Mouse (Mus musculus): ENCODE data around the gene Vnn1. TPM values are rescaled to one million over a fixed set of nuclear protein-coding genes. Genes with fewer than 3 reads are reported as not detected.

Gene Vnn1
- polyA plus RNA-seq, 1 experiment from 2014 or later: 2.1 TPM

GRCm38 (mm10) chr10:23920056-23920455 lies 25.6 kb downstream of the Vnn1 start, which contains the start of gene Taar1:
Gene Taar1 (plus strand): TSS chr10:23920356.
- no peaks in the 10 kb centered on the region for H3K9me3 ChIP-seq (replicated peaks)
- 57% methylated on average over 4 of the region's 4 CpGs for WGBS (ENCODE audit: insufficient replicate concordance)
- no peak for ATAC-seq (ENCODE audit: insufficient read depth)
- H3K4me3 ChIP-seq (replicated peaks): no peak within 1 kb of the TSS
- no peaks in the 10 kb centered on the region for H3K27me3 ChIP-seq
- no peak within 1 kb of the TSS for H3K4me2 ChIP-seq
- H3K4me1 ChIP-seq (replicated peaks): no peaks in the 10 kb centered on the region
- H3K27ac ChIP-seq (replicated peaks): no peak within 1 kb of the TSS
- H3K9ac ChIP-seq: no peak within 1 kb of the TSS
- no peaks in the 10 kb centered on the region for H3K36me3 ChIP-seq (replicated peaks)

GRCm38 (mm10) chr10:23922468-23922867 lies 28.0 kb downstream of the Vnn1 start:
- H3K27me3 ChIP-seq: no peaks in the 10 kb centered on the region
- 51% methylated on average over 3 of the region's 3 CpGs for WGBS (ENCODE audit: insufficient replicate concordance)
- no peaks in the 10 kb centered on the region for H3K36me3 ChIP-seq (replicated peaks)
- ATAC-seq (ENCODE audit: insufficient read depth): peak; percentile 65
- H3K4me3 ChIP-seq (replicated peaks): no peak overlapping the region
- no peaks in the 10 kb centered on the region for H3K9me3 ChIP-seq (replicated peaks)
- no peak overlapping the region for H3K27ac ChIP-seq (replicated peaks)
- no peak overlapping the region for H3K9ac ChIP-seq
- no peaks in the 10 kb centered on the region for H3K4me1 ChIP-seq (replicated peaks)
- no peak overlapping the region for H3K4me2 ChIP-seq

- H3K4me2 ChIP-seq: no peak overlapping the region
- ATAC-seq (ENCODE audit: insufficient read depth): no peak
- no peak overlapping the region for H3K4me3 ChIP-seq (replicated peaks)
- H3K27ac ChIP-seq (replicated peaks): no peak overlapping the region
- WGBS (ENCODE audit: insufficient replicate concordance): 48% methylated on average over 2 of the region's 2 CpGs
- no peaks in the 10 kb centered on the region for H3K36me3 ChIP-seq (replicated peaks)
- no peaks in the 10 kb centered on the region for H3K9me3 ChIP-seq (replicated peaks)
- H3K4me1 ChIP-seq (replicated peaks): no peaks in the 10 kb centered on the region
- H3K9ac ChIP-seq: no peak overlapping the region
- H3K27me3 ChIP-seq: no peaks in the 10 kb centered on the region
These were observed 29.5 kb downstream of the Vnn1 start for GRCm38 (mm10) chr10:23923941-23924340.

GRCm38 (mm10) chr10:23937613-23938012 lies 43.1 kb downstream of the Vnn1 start:
- 26% methylated on average over 4 of the region's 4 CpGs for WGBS (ENCODE audit: insufficient replicate concordance)
- Histone ChIP-seq H3K27me3 (no peaks in the 10 kb centered on the region), H3K9ac (no peak overlapping the region), H3K27ac (replicated peaks) (no peak overlapping the region), H3K9me3 (replicated peaks) (no peaks in the 10 kb centered on the region), H3K36me3 (replicated peaks) (no peaks in the 10 kb centered on the region), H3K4me1 (replicated peaks) (no peaks in the 10 kb centered on the region), H3K4me3 (replicated peaks) (no peak overlapping the region), H3K4me2 (no peak overlapping the region)
- no peak for ATAC-seq (ENCODE audit: insufficient read depth)

- Histone ChIP-seq H3K36me3 (replicated peaks) (no peaks in the 10 kb centered on the region), H3K4me3 (replicated peaks) (no peak within 1 kb of the TSS), H3K9ac (no peak within 1 kb of the TSS), H3K4me2 (no peak within 1 kb of the TSS), H3K27ac (replicated peaks) (no peak within 1 kb of the TSS), H3K9me3 (replicated peaks) (no peaks in the 10 kb centered on the region), H3K27me3 (no peaks in the 10 kb centered on the region), H3K4me1 (replicated peaks) (no peaks in the 10 kb centered on the region)
- WGBS (ENCODE audit: insufficient replicate concordance): 54% methylated on average over 6 of the region's 6 CpGs
- ATAC-seq (ENCODE audit: insufficient read depth): no peak
These were observed 43.8 kb downstream of the Vnn1 start, which contains the start of gene Taar2 for GRCm38 (mm10) chr10:23938312-23938711. Gene Taar2 (plus strand): TSS chr10:23938572.

GRCm38 (mm10) chr10:23942465-23942864 lies 48.0 kb downstream of the Vnn1 start:
- Histone ChIP-seq H3K4me3 (replicated peaks) (no peak overlapping the region), H3K9ac (no peak overlapping the region), H3K27me3 (no peaks in the 10 kb centered on the region), H3K9me3 (replicated peaks) (no peaks in the 10 kb centered on the region), H3K36me3 (replicated peaks) (no peaks in the 10 kb centered on the region), H3K27ac (replicated peaks) (no peak overlapping the region), H3K4me2 (no peak overlapping the region), H3K4me1 (replicated peaks) (no peaks in the 10 kb centered on the region)
- 51% methylated on average over 5 of the region's 5 CpGs for WGBS (ENCODE audit: insufficient replicate concordance)
- no peak for ATAC-seq (ENCODE audit: insufficient read depth)

GRCm38 (mm10) chr10:23948026-23948425 lies 53.5 kb downstream of the Vnn1 start:
- Histone ChIP-seq H3K9me3 (replicated peaks) (no peaks in the 10 kb centered on the region), H3K27ac (replicated peaks) (no peak overlapping the region), H3K4me1 (replicated peaks) (no peaks in the 10 kb centered on the region), H3K9ac (no peak overlapping the region), H3K4me3 (replicated peaks) (no peak overlapping the region), H3K36me3 (replicated peaks) (no peaks in the 10 kb centered on the region), H3K27me3 (no peaks in the 10 kb centered on the region), H3K4me2 (no peak overlapping the region)
- no peak for ATAC-seq (ENCODE audit: insufficient read depth)
- 54% methylated on average over 7 of the region's 7 CpGs for WGBS (ENCODE audit: insufficient replicate concordance)

GRCm38 (mm10) chr10:23949508-23950005 lies 55.1 kb downstream of the Vnn1 start, which contains the start of gene Taar3:
Gene Taar3 (plus strand): TSS chr10:23949558.
- Histone ChIP-seq H3K9ac (no peak within 1 kb of the TSS), H3K4me3 (replicated peaks) (no peak within 1 kb of the TSS), H3K36me3 (replicated peaks) (no peaks in the 10 kb centered on the region), H3K4me1 (replicated peaks) (no peaks in the 10 kb centered on the region), H3K4me2 (no peak within 1 kb of the TSS), H3K27me3 (no peaks in the 10 kb centered on the region), H3K9me3 (replicated peaks) (no peaks in the 10 kb centered on the region), H3K27ac (replicated peaks) (no peak within 1 kb of the TSS)
- no peak for ATAC-seq (ENCODE audit: insufficient read depth)
- WGBS (ENCODE audit: insufficient replicate concordance): 79% methylated on average over 16 of the region's 16 CpGs

GRCm38 (mm10) chr10:23951714-23952113 lies 57.2 kb downstream of the Vnn1 start:
- no peak overlapping the region for H3K4me3 ChIP-seq (replicated peaks)
- no peak overlapping the region for H3K4me2 ChIP-seq
- ATAC-seq (ENCODE audit: insufficient read depth): no peak
- no peaks in the 10 kb centered on the region for H3K36me3 ChIP-seq (replicated peaks)
- no peaks in the 10 kb centered on the region for H3K9me3 ChIP-seq (replicated peaks)
- 58% methylated on average over 6 of the region's 6 CpGs for WGBS (ENCODE audit: insufficient replicate concordance)
- H3K9ac ChIP-seq: no peak overlapping the region
- H3K27me3 ChIP-seq: no peaks in the 10 kb centered on the region
- no peaks in the 10 kb centered on the region for H3K4me1 ChIP-seq (replicated peaks)
- no peak overlapping the region for H3K27ac ChIP-seq (replicated peaks)

Other genes starting within 250 kb of the Vnn1 start
- 118 and 126 TPM in 2 replicates for gene Rps12, start 107.4 kb upstream of the Vnn1 start, polyA plus RNA-seq (2015; fragmentation: Nextera tagmentation; extraction: Ambion mirVana)
- gene Slc18b1, start 97.7 kb upstream of the Vnn1 start, polyA plus RNA-seq (2015; fragmentation: Nextera tagmentation; extraction: Ambion mirVana): 1.4 and 1.7 TPM in 2 replicates
- 3.4 and 6.1 TPM in 2 replicates for gene Vnn3, start 43.2 kb upstream of the Vnn1 start, polyA plus RNA-seq (2015; fragmentation: Nextera tagmentation; extraction: Ambion mirVana)
- gene Taar1, start 25.7 kb downstream of the Vnn1 start, polyA plus RNA-seq (2015; fragmentation: Nextera tagmentation; extraction: Ambion mirVana): not detected in 2 replicates
- gene Taar2, start 43.9 kb downstream of the Vnn1 start, polyA plus RNA-seq (2015; fragmentation: Nextera tagmentation; extraction: Ambion mirVana): not detected in 2 replicates
- not detected in 2 replicates for gene Taar3, start 54.9 kb downstream of the Vnn1 start, polyA plus RNA-seq (2015; fragmentation: Nextera tagmentation; extraction: Ambion mirVana)
- not detected in 2 replicates for gene Taar4, start 65.8 kb downstream of the Vnn1 start, polyA plus RNA-seq (2015; fragmentation: Nextera tagmentation; extraction: Ambion mirVana)
- not detected in 2 replicates for gene Taar5, start 76.0 kb downstream of the Vnn1 start, polyA plus RNA-seq (2015; fragmentation: Nextera tagmentation; extraction: Ambion mirVana)
- not detected in 2 replicates for gene Taar6, start 91.0 kb downstream of the Vnn1 start, polyA plus RNA-seq (2015; fragmentation: Nextera tagmentation; extraction: Ambion mirVana)
- gene Taar7a, start 98.8 kb downstream of the Vnn1 start, polyA plus RNA-seq (2015; fragmentation: Nextera tagmentation; extraction: Ambion mirVana): not detected in 2 replicates
- not detected in 2 replicates for gene Taar7b, start 105.3 kb downstream of the Vnn1 start, polyA plus RNA-seq (2015; fragmentation: Nextera tagmentation; extraction: Ambion mirVana)
- not detected in 2 replicates for gene Taar7d, start 132.5 kb downstream of the Vnn1 start, polyA plus RNA-seq (2015; fragmentation: Nextera tagmentation; extraction: Ambion mirVana)
- not detected in 2 replicates for gene Taar7e, start 142.9 kb downstream of the Vnn1 start, polyA plus RNA-seq (2015; fragmentation: Nextera tagmentation; extraction: Ambion mirVana)
- not detected in 2 replicates for gene Taar7f, start 154.8 kb downstream of the Vnn1 start, polyA plus RNA-seq (2015; fragmentation: Nextera tagmentation; extraction: Ambion mirVana)
- not detected in 2 replicates for gene Taar8a, start 181.8 kb downstream of the Vnn1 start, polyA plus RNA-seq (2015; fragmentation: Nextera tagmentation; extraction: Ambion mirVana)
- not detected in 2 replicates for gene Taar8b, start 197.6 kb downstream of the Vnn1 start, polyA plus RNA-seq (2015; fragmentation: Nextera tagmentation; extraction: Ambion mirVana)
- not detected in 2 replicates for gene Taar8c, start 207.2 kb downstream of the Vnn1 start, polyA plus RNA-seq (2015; fragmentation: Nextera tagmentation; extraction: Ambion mirVana)
- not detected in 2 replicates for gene Taar9, start 214.8 kb downstream of the Vnn1 start, polyA plus RNA-seq (2015; fragmentation: Nextera tagmentation; extraction: Ambion mirVana)